Mouse (Mus musculus): ENCODE results near the gene Cfl1.

The Cfl1 gene

GRCm38 (mm10) chr19:5490313-5490897 lies at the start of gene Cfl1:
Cfl1 (plus strand) TSS chr19:5490455.
- peak; percentile 93 to 95 for DNase-seq

DNA sequence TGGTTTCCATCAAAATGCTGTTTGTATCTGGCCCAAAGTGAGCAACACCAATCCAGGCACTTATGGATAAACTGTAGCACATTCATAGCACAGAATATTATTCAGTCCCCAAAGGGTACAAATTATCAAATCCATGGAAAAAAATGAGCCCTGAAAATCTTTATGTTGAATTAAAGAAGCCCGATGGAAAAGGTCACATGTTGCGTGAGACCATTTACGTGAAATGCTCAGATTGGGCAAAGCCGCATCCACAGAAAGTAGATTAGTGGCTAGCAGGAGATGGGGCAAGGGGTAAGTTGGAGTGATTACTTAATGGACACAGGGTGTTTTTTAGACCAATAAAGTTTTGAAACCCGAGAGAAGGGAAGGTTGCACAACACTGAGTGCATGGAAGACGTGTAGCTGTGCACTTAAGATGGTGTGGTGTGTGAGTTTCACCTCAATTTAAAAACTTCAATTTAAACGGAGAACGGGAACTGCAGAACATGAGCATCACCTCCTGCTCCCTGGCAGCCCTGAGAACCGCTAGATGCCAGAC lies 45.8 kb upstream of the Cfl1 start:
- DNase-seq, result no peak

GRCm38 (mm10) chr19:5444954-5445353 lies 45.3 kb upstream of the Cfl1 start:
- no peak for DNase-seq

DNA sequence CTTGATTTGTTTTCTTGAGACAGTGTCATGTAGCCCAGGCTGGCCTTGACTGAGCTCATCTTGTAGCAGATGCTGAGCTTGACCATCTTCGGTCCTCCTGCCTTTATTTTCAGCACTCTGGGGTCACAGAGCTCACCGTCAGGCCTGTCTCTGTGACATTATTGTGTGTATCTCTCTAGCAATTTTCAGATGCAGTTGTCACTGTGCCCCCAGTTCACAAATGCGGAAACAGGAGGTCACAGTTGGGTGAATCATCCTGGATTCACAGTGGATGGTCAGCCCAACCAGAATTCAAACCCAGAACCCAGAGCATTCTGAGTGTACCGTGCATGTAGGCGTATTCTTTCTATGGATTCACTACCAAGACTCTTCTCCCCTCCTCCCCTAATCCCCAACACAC lies 44.5 kb upstream of the Cfl1 start:
- no peak for DNase-seq

DNA sequence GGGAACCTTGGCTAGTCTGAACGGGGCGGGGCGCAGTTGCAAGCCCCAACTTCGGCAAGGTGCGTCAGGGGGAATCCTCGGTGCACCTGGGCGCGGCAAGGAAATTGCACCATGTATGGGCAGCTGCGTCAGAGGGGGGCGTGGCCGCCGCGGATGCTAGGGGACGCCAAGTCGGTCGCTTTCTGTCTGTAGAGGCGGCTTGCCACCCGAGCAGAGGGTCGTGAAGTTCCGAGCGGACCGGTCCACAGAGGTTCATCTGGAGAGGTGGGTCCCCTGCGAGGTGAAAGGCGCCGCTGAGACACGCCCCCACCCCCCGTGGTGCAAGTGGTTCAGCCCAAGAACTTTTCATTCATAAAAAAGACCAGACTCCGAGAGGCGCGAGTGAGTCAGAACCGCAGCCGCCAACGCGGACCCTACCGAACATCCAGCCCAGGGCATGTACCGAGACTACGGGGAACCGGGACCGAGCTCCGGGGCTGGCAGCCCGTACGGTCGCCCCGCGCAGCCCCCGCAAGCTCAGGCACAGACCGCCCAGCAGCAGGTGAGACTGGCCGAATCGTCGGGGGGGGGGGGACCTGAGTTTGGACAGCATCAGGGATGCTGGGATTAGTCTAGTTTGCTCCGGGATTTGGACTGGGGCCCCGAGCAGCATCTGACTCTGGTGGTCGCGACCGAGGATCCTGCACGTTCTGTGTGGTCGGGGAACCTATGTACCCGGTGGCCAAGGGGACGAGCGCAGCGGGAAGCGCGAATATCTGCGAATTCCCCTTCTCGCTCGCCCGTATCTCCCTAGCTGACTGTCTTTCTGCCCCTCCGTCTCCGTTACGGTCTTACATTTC lies 42.5 kb upstream of the Cfl1 start, which contains the start of gene Fosl1:
Gene Fosl1 (plus strand): TSS at position 33 of the 839 bp plus-strand sequence.
- DNase-seq, result peak; percentile 50 to 62

GRCm38 (mm10) chr19:5448354-5449150 lies 41.7 kb upstream of the Cfl1 start:
- no peak for DNase-seq

GRCm38 (mm10) chr19:5449673-5450072 lies 40.6 kb upstream of the Cfl1 start:
- no peak for DNase-seq

DNA sequence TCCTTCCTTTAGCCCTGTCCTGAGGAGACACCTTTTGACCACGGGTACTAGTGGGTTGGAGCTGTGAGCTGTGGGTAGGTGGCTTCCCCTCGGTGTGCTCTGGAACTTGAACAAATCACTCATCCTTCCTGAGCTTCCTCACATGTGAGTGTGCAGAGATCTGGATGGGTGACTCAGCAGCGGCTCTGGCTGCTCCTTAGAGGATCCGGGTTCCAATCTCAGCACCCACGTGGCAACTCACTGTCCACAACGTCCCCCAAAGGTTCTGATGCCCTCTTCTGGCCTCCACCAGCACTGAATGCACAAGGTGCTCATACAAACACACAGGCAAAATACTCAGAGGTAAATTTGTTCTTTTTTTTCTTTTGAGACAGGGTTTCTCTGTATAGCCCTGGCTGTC lies 38.5 kb upstream of the Cfl1 start:
- DNase-seq, result no peak

DNA sequence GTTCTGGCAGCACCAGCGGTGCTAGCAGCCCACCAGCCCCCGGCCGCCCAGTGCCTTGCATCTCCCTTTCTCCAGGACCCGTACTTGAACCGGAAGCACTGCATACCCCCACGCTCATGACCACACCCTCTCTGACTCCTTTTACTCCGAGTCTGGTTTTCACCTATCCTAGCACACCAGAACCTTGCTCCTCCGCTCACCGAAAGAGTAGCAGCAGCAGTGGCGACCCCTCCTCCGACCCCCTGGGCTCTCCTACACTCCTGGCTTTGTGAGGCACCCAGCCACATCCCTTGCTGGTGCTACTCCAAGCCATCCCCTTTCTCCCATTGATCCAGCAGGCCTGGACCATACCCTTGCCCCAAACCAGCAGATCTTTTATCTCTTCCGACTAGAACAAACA lies 35.2 kb upstream of the Cfl1 start:
- DNase-seq, result no peak

- DNase-seq, result no peak
Observed at GRCm38 (mm10) chr19:5455568-5455967, 34.7 kb upstream of the Cfl1 start.

DNA sequence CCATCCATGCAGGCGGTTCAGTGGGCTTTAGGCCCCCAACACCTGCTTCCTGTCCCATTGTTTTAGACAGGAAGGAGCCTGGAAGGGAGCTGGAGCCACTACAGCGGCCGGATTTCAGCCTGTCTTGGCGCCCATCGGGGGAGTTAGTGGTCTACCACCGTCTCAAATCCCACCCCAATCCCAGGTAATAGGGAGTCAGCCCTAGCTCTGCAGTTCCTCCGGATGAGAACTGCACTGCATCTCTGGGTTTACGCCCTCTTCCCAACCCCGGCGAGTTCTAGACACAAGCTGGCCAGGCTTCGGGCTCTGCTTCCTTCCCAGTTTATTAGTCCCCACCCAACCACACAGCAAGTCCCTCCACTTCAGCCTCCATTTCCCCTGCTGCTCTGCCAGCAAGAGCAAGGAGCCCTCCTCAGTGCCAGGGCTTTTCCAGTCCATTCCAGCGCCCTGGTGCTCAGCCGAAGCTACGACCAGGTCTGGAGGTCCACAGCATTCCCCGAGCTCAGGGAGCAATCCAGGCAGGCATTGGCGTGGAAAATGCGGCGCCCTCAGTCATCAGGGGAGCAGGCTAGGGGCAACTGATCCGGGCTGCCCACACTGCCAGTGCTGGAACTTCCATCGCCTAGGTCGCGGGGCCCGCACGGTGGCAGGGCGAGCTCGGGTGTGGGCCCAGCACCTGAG lies 33.9 kb upstream of the Cfl1 start:
- DNase-seq, result peak in 1 of 2 experiments; percentile 50

GRCm38 (mm10) chr19:5456922-5457745 lies 33.1 kb upstream of the Cfl1 start:
- DNase-seq, result peak; percentile 98 to 99

DNA sequence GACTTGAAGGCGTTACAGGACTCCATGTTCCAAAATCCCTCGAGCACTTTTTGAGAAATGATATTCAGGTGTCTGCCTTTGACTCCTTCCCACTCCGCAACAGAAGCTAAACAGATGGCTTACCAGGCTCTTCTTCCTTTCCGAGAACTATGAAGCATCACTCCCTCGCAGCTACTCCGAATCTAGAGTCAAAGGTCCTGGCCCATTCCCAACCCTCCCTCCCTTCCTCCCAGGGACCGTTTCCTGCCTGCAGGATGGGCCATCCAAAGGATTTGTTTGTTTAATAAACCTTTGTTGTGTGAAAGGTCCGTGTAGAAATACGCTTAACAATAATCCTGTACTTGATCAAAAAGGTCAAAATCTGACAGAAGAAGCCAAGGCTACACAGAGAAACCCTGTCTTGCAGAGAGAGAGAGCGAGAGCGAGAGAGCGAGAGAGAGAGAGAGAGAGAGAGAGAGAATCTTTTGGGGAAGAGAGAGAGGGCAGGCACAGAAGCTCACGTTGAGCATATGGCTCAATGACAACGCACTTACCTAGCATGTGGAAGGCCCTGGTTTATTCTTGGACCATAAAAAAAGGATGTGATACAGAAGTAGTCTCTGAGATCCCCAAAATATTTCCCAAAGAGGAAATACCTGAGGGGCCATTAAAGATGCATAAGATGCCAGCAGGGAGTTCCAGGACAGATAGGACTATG lies 32.4 kb upstream of the Cfl1 start, which contains the start of gene Ccdc85b:
Gene Ccdc85b (minus strand): TSS at position 149 of the 697 bp plus-strand sequence.
- peak in 1 of 2 experiments; percentile 37 for DNase-seq

- DNase-seq, result no peak
Observed at GRCm38 (mm10) chr19:5459019-5459418, 31.2 kb upstream of the Cfl1 start.

GRCm38 (mm10) chr19:5459896-5460295 lies 30.4 kb upstream of the Cfl1 start:
- no peak for DNase-seq

DNA sequence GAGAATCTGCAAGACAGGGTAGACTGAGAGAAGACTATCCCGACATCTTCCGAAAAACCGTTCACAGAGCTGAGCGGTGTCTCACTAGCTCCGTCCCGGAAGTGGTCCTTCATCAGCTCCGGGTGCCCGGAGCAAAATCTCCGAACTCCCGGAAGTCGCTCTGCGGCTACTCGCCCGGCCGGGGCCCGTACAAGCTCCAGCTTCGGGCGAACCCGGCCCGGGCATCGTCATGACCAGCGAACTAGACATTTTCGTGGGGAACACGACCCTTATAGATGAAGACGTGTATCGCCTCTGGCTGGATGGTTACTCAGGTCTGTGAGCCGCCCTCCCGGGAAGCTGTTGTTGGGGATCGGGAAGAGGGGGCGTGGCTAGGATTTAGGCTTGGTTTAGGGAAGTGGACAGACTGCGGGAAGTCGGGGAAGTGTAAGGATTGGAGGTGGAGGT lies 29.8 kb upstream of the Cfl1 start, which contains the start of gene Fibp:
Gene Fibp (plus strand): TSS at position 151 of the 447 bp plus-strand sequence.
- DNase-seq, result peak; percentile 86 to 87

DNA sequence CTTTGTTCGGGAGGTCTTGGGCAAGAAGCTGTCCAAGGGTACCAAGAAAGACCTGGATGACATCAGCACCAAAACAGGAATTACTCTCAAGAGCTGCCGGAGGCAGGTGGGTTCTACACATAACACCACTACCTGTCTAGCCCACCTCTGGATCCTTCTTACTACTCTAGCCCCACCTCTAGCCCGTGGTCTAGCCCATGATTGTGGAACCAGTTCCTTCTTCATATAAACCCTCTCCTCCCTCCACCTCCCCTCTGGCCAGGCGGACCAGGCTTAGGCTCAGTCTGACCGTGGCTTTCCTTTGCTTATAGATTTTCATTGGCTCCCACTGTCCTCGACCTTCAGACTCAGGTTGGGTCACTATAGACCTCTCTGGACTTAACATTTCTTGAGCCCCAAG lies 28.8 kb upstream of the Cfl1 start:
- no peak for DNase-seq

GRCm38 (mm10) chr19:5463212-5463611 lies 27.0 kb upstream of the Cfl1 start:
- no peak for DNase-seq

DNA sequence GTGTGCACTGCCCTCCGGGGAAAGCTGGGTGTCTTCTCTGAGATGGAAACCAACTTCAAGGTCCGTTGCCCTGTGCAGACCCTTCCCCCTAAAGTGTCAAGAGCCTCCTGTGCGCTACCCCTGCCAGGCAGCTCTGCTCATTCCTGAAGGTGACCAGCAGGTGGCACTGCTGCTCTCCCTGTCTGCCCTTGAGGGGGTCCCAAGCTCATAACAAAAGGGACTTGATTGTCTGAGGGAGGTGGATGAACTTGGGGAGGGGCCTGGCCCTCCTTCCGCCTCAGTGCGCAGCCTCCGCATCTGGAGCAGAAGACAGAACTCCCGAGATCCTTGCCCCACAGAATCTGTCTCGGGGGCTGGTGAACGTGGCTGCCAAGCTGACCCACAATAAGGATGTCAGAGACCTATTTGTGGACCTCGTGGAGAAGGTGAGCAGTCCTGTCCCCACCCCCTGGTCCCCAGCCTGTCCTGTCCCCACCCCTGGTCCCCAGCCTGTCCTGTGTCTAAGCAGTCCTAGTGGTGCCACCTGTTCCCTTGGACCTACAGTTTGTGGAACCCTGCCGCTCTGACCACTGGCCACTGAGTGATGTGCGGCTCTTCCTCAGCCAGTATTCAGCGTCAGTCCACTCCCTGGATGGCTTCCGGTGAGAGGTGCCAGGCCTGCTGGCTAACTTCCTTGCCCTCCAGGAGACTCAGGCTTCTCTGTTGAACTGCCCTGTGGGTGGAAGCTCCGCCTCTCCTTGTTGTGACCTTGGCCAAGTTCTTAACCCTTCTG lies 26.3 kb upstream of the Cfl1 start:
- peak; percentile 67 to 69 for DNase-seq

DNA sequence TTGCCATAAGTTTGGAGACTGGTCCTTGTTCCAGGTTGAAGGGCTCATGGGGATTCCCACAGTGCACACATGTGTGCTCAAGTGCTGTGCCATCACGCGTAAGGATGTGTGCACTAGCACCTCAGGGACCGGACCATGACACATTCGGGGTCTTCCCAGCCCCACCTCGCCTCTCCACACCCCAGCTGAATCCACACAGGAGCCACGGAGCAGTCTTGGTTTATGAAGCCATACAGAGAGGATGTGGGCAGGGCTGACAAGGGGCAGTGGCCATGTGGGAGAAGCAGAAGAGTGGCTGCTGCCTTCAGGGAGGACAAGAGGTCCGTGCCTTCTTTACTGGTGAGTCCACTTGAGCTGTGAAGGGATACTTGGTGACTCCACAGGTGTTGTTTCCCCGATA lies 25.2 kb upstream of the Cfl1 start:
- no peak for DNase-seq
